Mouse (Mus musculus) heart, embryonic 14.5 days (tissue): Measurements from ENCODE around the gene Leng1. TPM values are rescaled to one million over a fixed set of nuclear protein-coding genes. Genes with fewer than 3 reads are reported as not detected.
A peak's percentile ranks its signal among the peaks of the same experiment; 100 is the strongest.

Experiments used
- ATAC-seq: fragments of 200-750 bp; cut with Nextera tagmentation; 2 replicates; pipeline ENCODE4 v1.8.0; 2017; ENCODE audit warnings: low read depth, moderate TSS enrichment; ENCODE audit not compliant: insufficient number of reproducible peaks, insufficient read depth, low FRiP score
- H3K27ac ChIP-seq, 2 experiments: fragments of 200-500 bp in 1 of 2; fragments of 300-500 bp in 1 of 2; sonication (generic) in 1 of 2; replicated peaks in 1 of 2; 2 replicates each; pipeline ENCODE4 v1.5.1; 2012 to 2014; ENCODE audit warnings: low read depth in 2 of 2, low read length in 2 of 2, control low read depth in 1 of 2, mild to moderate bottlenecking in 1 of 2, mixed read lengths in 1 of 2; ENCODE audit not compliant: control insufficient read depth in 1 of 2, insufficient read depth in 1 of 2
- H3K27me3 ChIP-seq: fragments of 300-500 bp; sonication (generic); 2 replicates; pipeline ENCODE4 v1.6.1; 2014; ENCODE audit warnings: mild to moderate bottlenecking, low read length, control low read depth; ENCODE audit not compliant: control insufficient read depth, insufficient read depth
- H3K36me3 ChIP-seq: fragments of 300-500 bp; sonication (generic); 2 replicates; pipeline ENCODE4 v1.6.1; 2014; ENCODE audit warnings: mild to moderate bottlenecking, control low read depth, low read length, mixed read lengths; ENCODE audit not compliant: control insufficient read depth, insufficient read depth
- H3K4me1 ChIP-seq, 2 experiments: fragments of 200-500 bp in 1 of 2; fragments of 300-500 bp in 1 of 2; sonication (generic) in 1 of 2; 2 replicates each; pipeline ENCODE4 v1.6.1; 2012 to 2014; ENCODE audit warnings: low read length in 2 of 2, control low read depth in 1 of 2, mixed read lengths in 1 of 2; ENCODE audit not compliant: control insufficient read depth in 2 of 2, insufficient read depth in 2 of 2
- H3K4me2 ChIP-seq: fragments of 300-500 bp; sonication (generic); 2 replicates; pipeline ENCODE4 v1.6.1; 2014; ENCODE audit warnings: mild to moderate bottlenecking, low read length
- H3K4me3 ChIP-seq, 2 experiments: fragments of 200-500 bp in 1 of 2; fragments of 300-500 bp in 1 of 2; sonication (generic) in 1 of 2; 2 replicates each; pipeline ENCODE4 v1.5.1; 2012 to 2014; ENCODE audit warnings: low read length in 2 of 2, mild to moderate bottlenecking in 2 of 2, control low read depth in 1 of 2, low read depth in 1 of 2, moderate library complexity in 1 of 2; ENCODE audit not compliant: control insufficient read depth in 1 of 2, insufficient read depth in 1 of 2
- H3K9ac ChIP-seq: fragments of 300-500 bp; sonication (generic); 2 replicates; pipeline ENCODE4 v1.6.1; 2014; ENCODE audit warnings: mild to moderate bottlenecking, low read length
- H3K9me3 ChIP-seq: fragments of 300-500 bp; sonication (generic); 2 replicates; pipeline ENCODE4 v1.6.1; 2016; ENCODE audit warnings: low read length, control low read depth; ENCODE audit not compliant: control insufficient read depth
- WGBS: fragments of 180-500 bp; shearing (Covaris S2); extraction: QIAGEN DNeasy Blood & Tissue Kit; methylation state at CpG from one replicate; pipeline ENCODE4 v1.1.7; 2014; 5-methylcytosine and 5-hydroxymethylcytosine counted together
- polyA plus RNA-seq: library from polyadenylated mRNA; unstranded; fragments of >200 nt; fragmentation: Nextera tagmentation; extraction: Ambion mirVana; gene quantifications from 2 replicates; pipeline ENCODE4 v1.2.1, GENCODE M21; 2014

The Leng1 gene
- polyA plus RNA-seq, 1 experiment from 2014 or later, result 16.0 TPM

DNA sequence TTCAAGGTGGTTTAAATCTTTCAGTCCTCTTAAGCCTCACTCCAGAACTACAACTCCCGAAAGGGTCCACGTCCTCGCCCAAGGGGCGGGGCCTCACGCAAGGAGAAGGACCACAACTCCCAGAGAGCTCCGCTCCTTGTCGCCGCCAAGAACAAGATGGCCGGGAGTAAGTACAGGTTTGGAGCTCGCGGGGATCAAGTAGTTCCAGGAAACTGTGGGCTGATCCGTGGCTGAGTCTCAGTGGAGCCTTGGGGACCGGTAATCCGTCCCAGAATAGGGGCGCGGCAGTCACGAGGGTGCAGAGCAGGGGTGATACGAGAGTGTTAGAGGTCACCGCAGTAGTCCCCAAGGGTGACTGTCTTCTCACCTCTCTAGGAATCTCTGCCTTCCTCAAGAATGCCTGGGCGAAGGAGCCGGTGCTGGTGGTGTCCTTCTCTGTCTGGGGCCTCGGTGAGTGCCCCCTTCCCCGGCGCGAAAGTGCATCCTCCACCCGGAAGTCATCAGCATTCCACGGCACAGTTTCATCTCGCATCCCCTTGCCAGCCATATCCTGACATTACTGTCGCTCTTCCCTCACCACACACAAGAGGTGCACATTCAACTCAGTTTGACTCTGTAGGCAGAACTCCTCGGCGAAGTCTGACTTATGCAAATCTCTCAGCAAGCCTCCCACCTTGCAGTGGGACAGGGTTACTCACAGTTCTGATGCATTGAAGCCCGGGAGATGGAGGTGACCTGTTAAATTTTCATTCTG, 48.2 kb downstream of the Leng1 start, which contains the start of gene Ndufa3:
Gene Ndufa3 (plus strand): TSS at position 132 of the 754 bp plus-strand sequence.
- peak within 1 kb of the TSS; percentile 77 for H3K4me2 ChIP-seq
- H3K27ac ChIP-seq, result peak within 1 kb of the TSS; percentile 72 to 75
- peaks cover 0 to 5% of the 10 kb centered on the region in 2 experiments; a peak in 1 of 4 replicates for H3K4me1 ChIP-seq
- H3K9ac ChIP-seq, result peak within 1 kb of the TSS; percentile 90
- under 1% methylated on average over 32 of the region's 32 CpGs for WGBS
- H3K9me3 ChIP-seq, result no peaks in the 10 kb centered on the region
- peak within 1 kb of the TSS; percentile 76 to 96 for H3K4me3 ChIP-seq
- peaks cover 33% of the 10 kb centered on the region for H3K36me3 ChIP-seq
- no peaks in the 10 kb centered on the region for H3K27me3 ChIP-seq
- peak; percentile 91 for ATAC-seq

GRCm38 (mm10) chr7:3616389-3617241, 49.0 kb downstream of the Leng1 start:
- Histone ChIP-seq H3K27ac (no peak overlapping the region), H3K4me3 (peak overlapping the region in 1 of 2 experiments; percentile 76; a peak in 3 of 4 replicates), H3K4me2 (peak overlapping the region; percentile 77), H3K27me3 (no peaks in the 10 kb centered on the region), H3K4me1 (peaks cover 0 to 5% of the 10 kb centered on the region in 2 experiments; a peak in 1 of 4 replicates), H3K9me3 (no peaks in the 10 kb centered on the region), H3K9ac (peak overlapping the region; percentile 90), H3K36me3 (peaks cover 29% of the 10 kb centered on the region)
- 43% methylated on average over 6 of the region's 6 CpGs for WGBS
- ATAC-seq, result no peak

- Histone ChIP-seq H3K9me3 (no peaks in the 10 kb centered on the region), H3K4me2 (peak within 1 kb of the TSS; percentile 77), H3K36me3 (peaks cover 25% of the 10 kb centered on the region), H3K9ac (no peak within 1 kb of the TSS), H3K27me3 (no peaks in the 10 kb centered on the region), H3K4me1 (peaks cover 0 to 5% of the 10 kb centered on the region in 2 experiments; a peak in 1 of 4 replicates), H3K27ac (no peak within 1 kb of the TSS), H3K4me3 (peak within 1 kb of the TSS in 1 of 2 experiments; percentile 76; a peak in 3 of 4 replicates)
- no peak for ATAC-seq
- WGBS, result 75% methylated on average over 4 of the region's 4 CpGs
Measured at GRCm38 (mm10) chr7:3616057-3616388, 49.6 kb downstream of the Leng1 start, which contains the start of gene Oscar. Gene Oscar (minus strand): TSS chr7:3616157.

DNA sequence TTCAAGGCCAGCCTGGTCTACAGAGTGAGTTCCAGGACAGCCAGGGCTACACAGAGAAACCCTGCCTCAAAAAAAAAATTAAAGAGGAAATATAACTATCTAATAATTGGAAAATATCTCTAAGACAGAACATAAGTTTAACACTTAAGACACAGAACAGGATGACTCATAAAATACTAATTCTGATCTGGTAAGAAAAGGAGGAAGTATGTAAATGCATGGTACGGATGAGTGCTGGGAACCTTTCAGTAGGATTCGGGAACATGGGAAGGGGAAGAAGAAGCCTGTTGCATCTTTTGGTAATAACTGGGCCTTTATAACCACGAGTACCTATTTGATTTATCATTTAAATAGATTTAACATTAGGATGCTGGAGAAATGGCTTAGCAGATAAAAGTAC, 51.6 kb downstream of the Leng1 start:
- H3K4me1 ChIP-seq, result peaks cover 0 to 7% of the 10 kb centered on the region in 2 experiments; a peak in 2 of 4 replicates
- WGBS, result 70% methylated on average over 3 of the region's 3 CpGs

GRCm38 (mm10) chr7:3611006-3611405, 54.6 kb downstream of the Leng1 start:
- no peak for ATAC-seq
- H3K36me3 ChIP-seq, result no peaks in the 10 kb centered on the region
- H3K27me3 ChIP-seq, result no peaks in the 10 kb centered on the region
- H3K4me2 ChIP-seq, result no peak overlapping the region
- no peak overlapping the region for H3K4me3 ChIP-seq
- H3K9me3 ChIP-seq, result no peaks in the 10 kb centered on the region
- H3K9ac ChIP-seq, result no peak overlapping the region
- WGBS, result 86% methylated on average over 13 of the region's 13 CpGs
- H3K4me1 ChIP-seq, result peaks cover 0 to 4% of the 10 kb centered on the region in 2 experiments; a peak in 1 of 4 replicates
- H3K27ac ChIP-seq, result no peak overlapping the region

More for the DNA sequence above, 51.6 kb downstream of the Leng1 start:
- Histone ChIP-seq H3K4me2 (no peak overlapping the region), H3K36me3 (peaks cover 5% of the 10 kb centered on the region), H3K9me3 (no peaks in the 10 kb centered on the region), H3K4me3 (no peak overlapping the region), H3K27me3 (no peaks in the 10 kb centered on the region), H3K27ac (no peak overlapping the region), H3K9ac (no peak overlapping the region)
- no peak for ATAC-seq

- no peaks in the 10 kb centered on the region for H3K27me3 ChIP-seq
- no peaks in the 10 kb centered on the region for H3K36me3 ChIP-seq
- H3K4me1 ChIP-seq, result peaks cover 0 to 4% of the 10 kb centered on the region in 2 experiments; a peak in 1 of 4 replicates
- 86% methylated on average over 3 of the region's 3 CpGs for WGBS
- H3K9ac ChIP-seq, result no peak overlapping the region
- ATAC-seq, result no peak
- no peak overlapping the region for H3K27ac ChIP-seq
- H3K9me3 ChIP-seq, result no peaks in the 10 kb centered on the region
- no peak overlapping the region for H3K4me2 ChIP-seq
- H3K4me3 ChIP-seq, result no peak overlapping the region
Measured at GRCm38 (mm10) chr7:3610437-3610836, 55.2 kb downstream of the Leng1 start.
